Comparison of ENCODE assay signal across 20 mouse cellular contexts in genomic region chr12:59074052-59074451, GRCm38 (mm10). TPM values are rescaled to one million over a fixed set of nuclear protein-coding genes. Genes with fewer than 3 reads are reported as not detected.
DNase-seq lines count a peak whose midpoint lies in the region; ATAC-seq lines count a peak whose summit lies in the region.
"Had no signal": no experiment of that assay in that cellular context is flagged by ENCODE, and none has a peak within 500 bp of the region (broad histone marks: within the 10 kb centered on the region; RNA-seq: fewer than 3 reads in every experiment).

No protein-coding gene starts in this region.

- H3K4me1 ChIP-seq in forebrain, embryonic 15.5 days = no peaks in the 10 kb centered on the region
- H3K4me1 ChIP-seq in forebrain, embryonic 12.5 days = no peaks in the 10 kb centered on the region
- no peaks in the 10 kb centered on the region for H3K4me1 ChIP-seq in kidney, embryonic 14.5 days (ENCODE audit: control insufficient read depth, insufficient read depth, low read length)
- H3K4me1 ChIP-seq: embryonic facial prominence, embryonic 15.5 days; heart, embryonic 13.5 days; limb, embryonic 15.5 days; liver, embryonic 15.5 days; neural tube, embryonic 12.5 days had no signal

- DNase-seq in left cerebral cortex, adult 18-20 months (ENCODE audit: low spot score in 2 of 2) = peak; percentile 13
- DNase-seq in left cerebral cortex, postnatal 4 days = no peak
- peak; percentile 15 to 30 for DNase-seq in right cerebral cortex, adult 2 months (ENCODE audit: low spot score in 2 of 2)
- DNase-seq in right cerebral cortex, postnatal 14 days = no peak
- DNase-seq: adrenal gland, postnatal 14 days; cerebellum, adult 11-12 months; cerebellum, postnatal 14 days; kidney, adult 11 months had no signal

- no peak overlapping the region for H3K27ac ChIP-seq in forebrain, embryonic 15.5 days (replicated peaks)
- H3K27ac ChIP-seq in forebrain, embryonic 12.5 days = no peak overlapping the region
- no peak overlapping the region for H3K27ac ChIP-seq in kidney, embryonic 14.5 days (ENCODE audit: low read depth, low read length)
- H3K27ac ChIP-seq: embryonic facial prominence, embryonic 15.5 days; heart, embryonic 13.5 days; hindbrain, postnatal 0 days; kidney, postnatal 0 days; limb, embryonic 15.5 days; liver, embryonic 15.5 days; neural tube, embryonic 12.5 days had no signal

- H3K9me3 ChIP-seq in forebrain, embryonic 15.5 days = no peaks in the 10 kb centered on the region
- no peaks in the 10 kb centered on the region for H3K9me3 ChIP-seq in forebrain, embryonic 12.5 days
- H3K9me3 ChIP-seq in kidney, embryonic 14.5 days (ENCODE audit: control insufficient read depth, low read length) = no peaks in the 10 kb centered on the region
- H3K9me3 ChIP-seq: embryonic facial prominence, embryonic 15.5 days; heart, embryonic 13.5 days; limb, embryonic 15.5 days; liver, embryonic 15.5 days; neural tube, embryonic 12.5 days had no signal

- no peak overlapping the region for H3K9ac ChIP-seq in forebrain, embryonic 15.5 days (replicated peaks)
- H3K9ac ChIP-seq in forebrain, embryonic 12.5 days = no peak overlapping the region
- H3K9ac ChIP-seq in kidney, embryonic 14.5 days (ENCODE audit: low read depth, low read length) = no peak overlapping the region
- H3K9ac ChIP-seq: embryonic facial prominence, embryonic 15.5 days; heart, embryonic 13.5 days; limb, embryonic 15.5 days; liver, embryonic 15.5 days; neural tube, embryonic 12.5 days had no signal

- peaks cover 44% of the 10 kb centered on the region for H3K36me3 ChIP-seq in forebrain, embryonic 15.5 days
- H3K36me3 ChIP-seq in forebrain, embryonic 12.5 days (replicated peaks) = peaks cover 43% of the 10 kb centered on the region
- H3K36me3 ChIP-seq in kidney, embryonic 14.5 days (ENCODE audit: control insufficient read depth, insufficient read depth, low read length) = peaks cover 49% of the 10 kb centered on the region

- 76% methylated on average over 3 of the region's 3 CpGs for WGBS in forebrain, embryonic 15.5 days
- 90% methylated on average over 3 of the region's 3 CpGs for WGBS in forebrain, embryonic 12.5 days
- 89% methylated on average over 3 of the region's 3 CpGs for WGBS in kidney, embryonic 14.5 days

- no peak overlapping the region for H3K4me2 ChIP-seq in forebrain, embryonic 15.5 days (replicated peaks)
- H3K4me2 ChIP-seq in forebrain, embryonic 12.5 days = no peak overlapping the region
- no peak overlapping the region for H3K4me2 ChIP-seq in kidney, embryonic 14.5 days (replicated peaks; ENCODE audit: low read depth, low read length)
- H3K4me2 ChIP-seq: embryonic facial prominence, embryonic 15.5 days; heart, embryonic 13.5 days; limb, embryonic 15.5 days; liver, embryonic 15.5 days; midbrain, embryonic 11.5 days; neural tube, embryonic 12.5 days had no signal

- H3K27me3 ChIP-seq in forebrain, embryonic 15.5 days = no peaks in the 10 kb centered on the region
- no peaks in the 10 kb centered on the region for H3K27me3 ChIP-seq in forebrain, embryonic 12.5 days
- H3K27me3 ChIP-seq in kidney, embryonic 14.5 days (ENCODE audit: control insufficient read depth, insufficient read depth, low read length) = no peaks in the 10 kb centered on the region
- H3K27me3 ChIP-seq: CH12.LX; embryonic facial prominence, embryonic 15.5 days; heart, embryonic 13.5 days; limb, embryonic 15.5 days; liver, embryonic 15.5 days; neural tube, embryonic 12.5 days had no signal

- intact Hi-C loops in left cerebral cortex, postnatal 4 days (cut with DNase I) = no loop called here

- no peak overlapping the region for H3K4me3 ChIP-seq in forebrain, embryonic 15.5 days
- no peak overlapping the region for H3K4me3 ChIP-seq in forebrain, embryonic 12.5 days (replicated peaks)
- H3K4me3 ChIP-seq in kidney, embryonic 14.5 days (ENCODE audit: low read length) = no peak overlapping the region
- H3K4me3 ChIP-seq: embryonic facial prominence, embryonic 15.5 days; heart, embryonic 13.5 days; limb, embryonic 15.5 days; liver, embryonic 15.5 days; neural tube, embryonic 12.5 days had no signal

- peak; percentile 44 for ATAC-seq in forebrain, embryonic 15.5 days (replicated peaks)
- no peak for ATAC-seq in forebrain, embryonic 12.5 days (ENCODE audit: low FRiP score)
- no peak for ATAC-seq in kidney, embryonic 14.5 days (ENCODE audit: low FRiP score, low TSS enrichment)
- ATAC-seq: hindbrain, postnatal 0 days had no signal

RNA-seq across cellular contexts. Expression of gene Pnn, which starts 7.4 kb away (rescaled TPM):
- 82.1 and 85.9 TPM in 2 replicates for polyA plus RNA-seq in forebrain, embryonic 15.5 days (2015; fragmentation: Nextera tagmentation; extraction: Ambion mirVana)
- 130 and 134 TPM in 2 replicates for polyA plus RNA-seq in forebrain, embryonic 12.5 days (2016; fragmentation: Nextera tagmentation; extraction: Ambion mirVana)
- total RNA-seq in left cerebral cortex, adult 18-20 months (2021) = 10 to 100 TPM; 54.6 to 64.6 TPM
- total RNA-seq in left cerebral cortex, postnatal 4 days (2021) = 10 to 100 TPM; 59.9 to 65.4 TPM
- 77.6 and 108 TPM in 2 replicates for polyA plus RNA-seq in kidney, embryonic 14.5 days (2014; fragmentation: Nextera tagmentation; extraction: Ambion mirVana)

RNA-seq across cellular contexts. Expression of gene Trappc6b, which starts 12.8 kb away (rescaled TPM):
- 150 and 159 TPM in 2 replicates for polyA plus RNA-seq in forebrain, embryonic 15.5 days (2015; fragmentation: Nextera tagmentation; extraction: Ambion mirVana)
- 100.0 and 106 TPM in 2 replicates for polyA plus RNA-seq in forebrain, embryonic 12.5 days (2016; fragmentation: Nextera tagmentation; extraction: Ambion mirVana)
- total RNA-seq in left cerebral cortex, adult 18-20 months (2021) = 100 to 1,000 TPM; 121 to 135 TPM
- 10 to 100 TPM; 93.2 to 99.6 TPM for total RNA-seq in left cerebral cortex, postnatal 4 days (2021)
- 64.7 and 76.5 TPM in 2 replicates for polyA plus RNA-seq in kidney, embryonic 14.5 days (2014; fragmentation: Nextera tagmentation; extraction: Ambion mirVana)

RNA-seq across cellular contexts. Expression of gene Mia2, which starts 21.5 kb away (rescaled TPM):
- polyA plus RNA-seq in forebrain, embryonic 15.5 days (2015; fragmentation: Nextera tagmentation; extraction: Ambion mirVana) = 32.3 and 37.2 TPM in 2 replicates
- polyA plus RNA-seq in forebrain, embryonic 12.5 days (2016; fragmentation: Nextera tagmentation; extraction: Ambion mirVana) = 49.1 and 52.2 TPM in 2 replicates
- 10 to 100 TPM; 38.5 to 44.4 TPM for total RNA-seq in left cerebral cortex, adult 18-20 months (2021)
- total RNA-seq in left cerebral cortex, postnatal 4 days (2021) = 10 to 100 TPM; 32.1 to 33.1 TPM
- 51.1 and 70.6 TPM in 2 replicates for polyA plus RNA-seq in kidney, embryonic 14.5 days (2014; fragmentation: Nextera tagmentation; extraction: Ambion mirVana)

Comparison
In these comparisons a context has a peak if more than half of its experiments do, and no peak if none do; other contexts are left out.
1. DNase-seq: peak in left cerebral cortex, adult 18-20 months (2 of 2) and right cerebral cortex, adult 2 months (2 of 2); none in left cerebral cortex, postnatal 4 days (single experiment) and right cerebral cortex, postnatal 14 days (single experiment).